ENCODE assay signal across 22 mouse cellular contexts in genomic region chr10:111789264-111789663, GRCm38 (mm10).
DNase-seq lines count a peak whose midpoint lies in the region; ATAC-seq lines count a peak whose summit lies in the region.
"Had no signal": no experiment of that assay in that cellular context is flagged by ENCODE, and none has a peak within 500 bp of the region (broad histone marks: within the 10 kb centered on the region; RNA-seq: fewer than 3 reads in every experiment).

No protein-coding gene starts in this region.

- H3K4me3 ChIP-seq in limb, embryonic 11.5 days (ENCODE audit: low read depth, low read length): no peak overlapping the region
- H3K4me3 ChIP-seq in limb, embryonic 10.5 days: no peak overlapping the region
- H3K4me3 ChIP-seq in limb, embryonic 13.5 days: no peak overlapping the region
- H3K4me3 ChIP-seq: embryonic facial prominence, embryonic 13.5 days; embryonic facial prominence, embryonic 15.5 days; erythroblast, embryonic 14.5 days; forebrain, embryonic 10.5 days; forebrain, embryonic 12.5 days had no signal

- no peak overlapping the region for H3K4me2 ChIP-seq in limb, embryonic 11.5 days (ENCODE audit: low read depth, severe bottlenecking)
- H3K4me2 ChIP-seq in limb, embryonic 13.5 days (replicated peaks): no peak overlapping the region
- H3K4me2 ChIP-seq: embryonic facial prominence, embryonic 13.5 days; embryonic facial prominence, embryonic 15.5 days; forebrain, embryonic 12.5 days had no signal

- WGBS in limb, embryonic 11.5 days: 75% methylated on average over 9 of the region's 9 CpGs
- 91% methylated on average over 9 of the region's 9 CpGs for WGBS in limb, embryonic 10.5 days
- WGBS in limb, embryonic 13.5 days: 34% methylated on average over 9 of the region's 9 CpGs

- no peak overlapping the region for H3K9ac ChIP-seq in limb, embryonic 11.5 days (ENCODE audit: low read length)
- no peak overlapping the region for H3K9ac ChIP-seq in limb, embryonic 13.5 days
- H3K9ac ChIP-seq: embryonic facial prominence, embryonic 13.5 days; embryonic facial prominence, embryonic 15.5 days; forebrain, embryonic 12.5 days had no signal

- no peaks in the 10 kb centered on the region for H3K9me3 ChIP-seq in limb, embryonic 11.5 days (ENCODE audit: control insufficient read depth, low read length)
- H3K9me3 ChIP-seq in limb, embryonic 10.5 days (replicated peaks): no peaks in the 10 kb centered on the region
- H3K9me3 ChIP-seq in limb, embryonic 13.5 days: no peaks in the 10 kb centered on the region
- H3K9me3 ChIP-seq: embryonic facial prominence, embryonic 13.5 days; embryonic facial prominence, embryonic 15.5 days; forebrain, embryonic 10.5 days; forebrain, embryonic 12.5 days had no signal

- H3K4me1 ChIP-seq in limb, embryonic 11.5 days (ENCODE audit: control insufficient read depth, insufficient read depth, low read length): no peaks in the 10 kb centered on the region
- H3K4me1 ChIP-seq in limb, embryonic 10.5 days: peaks cover 3% of the 10 kb centered on the region
- H3K4me1 ChIP-seq in limb, embryonic 13.5 days: peaks cover 29% of the 10 kb centered on the region

- ATAC-seq in limb, embryonic 11.5 days (ENCODE audit: insufficient number of reproducible peaks, low FRiP score, low TSS enrichment, low read depth): 0 out of 2 replicates have a peak, but pooled peaks have one; percentile 33
- peak; percentile 84 for ATAC-seq in limb, embryonic 13.5 days (ENCODE audit: low FRiP score, low read depth)
- ATAC-seq: forebrain, embryonic 14.5 days; forebrain, embryonic 16.5 days had no signal

- H3K27ac ChIP-seq in limb, embryonic 11.5 days (replicated peaks; ENCODE audit: low read depth, low read length): no peak overlapping the region
- no peak overlapping the region for H3K27ac ChIP-seq in limb, embryonic 10.5 days
- H3K27ac ChIP-seq in limb, embryonic 13.5 days: no peak overlapping the region
- H3K27ac ChIP-seq: embryonic facial prominence, embryonic 13.5 days; embryonic facial prominence, embryonic 15.5 days; forebrain, embryonic 10.5 days; forebrain, embryonic 12.5 days had no signal

- no peaks in the 10 kb centered on the region for H3K36me3 ChIP-seq in limb, embryonic 11.5 days (ENCODE audit: control insufficient read depth, insufficient read depth, low read length)
- no peaks in the 10 kb centered on the region for H3K36me3 ChIP-seq in limb, embryonic 10.5 days
- no peaks in the 10 kb centered on the region for H3K36me3 ChIP-seq in limb, embryonic 13.5 days
- H3K36me3 ChIP-seq: embryonic facial prominence, embryonic 13.5 days; embryonic facial prominence, embryonic 15.5 days; forebrain, embryonic 10.5 days; forebrain, embryonic 12.5 days had no signal

- no peak for DNase-seq in limb, embryonic 11.5 days (ENCODE audit: low spot score)
- no peak for DNase-seq in limb, embryonic 10.5 days (ENCODE audit: low spot score)
- DNase-seq in layer of hippocampus, postnatal 25 days (ENCODE audit: extremely low spot score in 1 of 2, low spot score in 1 of 2): no peak
- DNase-seq in kidney, postnatal 25 days: no peak
- DNase-seq: adrenal gland, adult 2 months; adrenal gland, postnatal 10 days; adrenal gland, postnatal 25 days; cerebellum, adult 11 months; cerebellum, adult 18-20 months; cerebellum, adult 8-10 months; cerebellum, adult 9-11 months; cerebellum, postnatal 14 days; cerebellum, postnatal 36 days; embryo, embryonic 11 days had no signal

- no peaks in the 10 kb centered on the region for H3K27me3 ChIP-seq in limb, embryonic 11.5 days (ENCODE audit: control insufficient read depth, insufficient read depth, low read length)
- H3K27me3 ChIP-seq in limb, embryonic 10.5 days (ENCODE audit: low read depth, poor library complexity, severe bottlenecking): no peaks in the 10 kb centered on the region
- no peaks in the 10 kb centered on the region for H3K27me3 ChIP-seq in limb, embryonic 13.5 days
- H3K27me3 ChIP-seq: embryonic facial prominence, embryonic 13.5 days; embryonic facial prominence, embryonic 15.5 days; forebrain, embryonic 12.5 days had no signal
